Mouse (Mus musculus) liver, embryonic 14.5 days (tissue): ENCODE results near the gene Atxn1.

ENCODE experiments used
- CTCF ChIP-seq: IDR thresholded peaks from 2 replicates; pipeline ENCODE4 v1.5.1; 2016; ENCODE audit warnings: antibody characterized with exemption, low read depth, control low read depth
- EP300 ChIP-seq: IDR thresholded peaks from 2 replicates; pipeline ENCODE4 v1.6.1; 2016; ENCODE audit warnings: antibody characterized with exemption, low read depth

DNA sequence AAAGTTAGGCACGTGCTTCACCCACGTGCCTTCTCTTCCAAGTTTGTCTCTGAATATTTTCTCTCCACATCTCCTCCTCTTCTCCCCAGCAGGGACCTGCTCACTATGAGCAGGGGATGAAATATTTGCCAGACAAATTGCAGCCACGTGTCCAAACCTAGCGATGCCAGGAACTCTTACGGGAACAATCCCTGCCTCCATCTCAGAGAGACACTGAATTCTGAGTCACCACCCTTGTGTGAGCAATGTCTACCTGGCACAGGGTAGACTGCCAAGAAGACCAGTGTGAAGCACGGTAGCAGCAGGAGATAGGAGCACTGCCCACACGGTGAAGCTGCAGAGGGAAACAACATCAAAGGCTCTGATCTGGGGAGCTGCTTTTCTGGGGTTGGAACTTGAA is 394.9 kb downstream of the Atxn1 start:
- TF ChIP-seq CTCF (no peak), EP300 (no peak)
